Mouse (Mus musculus): ENCODE data around the gene Kcnk3.

DNA sequence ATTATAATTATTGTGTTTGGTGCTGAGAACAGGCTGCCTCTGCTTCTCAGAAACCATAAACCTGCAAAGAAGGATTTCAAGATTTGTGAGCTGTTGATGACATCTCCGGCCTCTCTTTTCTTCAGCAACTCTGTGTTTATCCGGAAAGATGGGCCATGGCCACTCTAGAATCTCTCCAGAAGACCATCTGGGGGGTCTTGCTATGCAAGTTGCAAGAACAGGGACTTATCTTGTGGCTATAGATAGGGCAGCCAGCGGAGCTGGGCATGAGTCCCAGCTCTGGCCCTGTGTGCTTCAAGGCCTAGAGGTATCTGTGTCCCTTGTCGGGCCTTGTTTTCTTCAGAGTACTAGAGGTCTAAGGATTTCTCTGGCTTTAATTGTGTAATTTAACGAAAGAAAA, 6.0 kb upstream of the Kcnk3 start:
- TF ChIP-seq POLR2AphosphoS2 (IDR thresholded peaks at IDR 0.05; ENCODE audit: insufficient read length, low read depth), result no peak
- TF ChIP-seq USF1 (IDR thresholded peaks at IDR 0.05; ENCODE audit: low read depth), result no peak
- TF ChIP-seq MYOD1 (IDR thresholded peaks at IDR 0.05; ENCODE audit: control insufficient read depth in 1 of 3, insufficient read length in 2 of 3, low read depth in 2 of 3), result no peak
- TF ChIP-seq CEBPB (IDR thresholded peaks at IDR 0.05; ENCODE audit: insufficient read depth, poor library complexity, severe bottlenecking), result no peak
- no peak for TF ChIP-seq MYOG (IDR thresholded peaks at IDR 0.05; ENCODE audit: control insufficient read depth in 1 of 3, insufficient read depth in 1 of 3, insufficient read length in 2 of 3, low read depth in 2 of 3)
- TF ChIP-seq POLR2A (IDR thresholded peaks at IDR 0.05; ENCODE audit: insufficient read length, low read depth), result no peak
- no peak for TF ChIP-seq E2F4 (IDR thresholded peaks at IDR 0.05; ENCODE audit: insufficient read depth)
